Mouse (Mus musculus): ENCODE data around the gene Ccdc57. TPM values are rescaled to one million over a fixed set of nuclear protein-coding genes. Genes with fewer than 3 reads are reported as not detected.

The Ccdc57 gene
- polyA plus RNA-seq, 1 experiment from 2014 or later = 8.2 TPM

DNA sequence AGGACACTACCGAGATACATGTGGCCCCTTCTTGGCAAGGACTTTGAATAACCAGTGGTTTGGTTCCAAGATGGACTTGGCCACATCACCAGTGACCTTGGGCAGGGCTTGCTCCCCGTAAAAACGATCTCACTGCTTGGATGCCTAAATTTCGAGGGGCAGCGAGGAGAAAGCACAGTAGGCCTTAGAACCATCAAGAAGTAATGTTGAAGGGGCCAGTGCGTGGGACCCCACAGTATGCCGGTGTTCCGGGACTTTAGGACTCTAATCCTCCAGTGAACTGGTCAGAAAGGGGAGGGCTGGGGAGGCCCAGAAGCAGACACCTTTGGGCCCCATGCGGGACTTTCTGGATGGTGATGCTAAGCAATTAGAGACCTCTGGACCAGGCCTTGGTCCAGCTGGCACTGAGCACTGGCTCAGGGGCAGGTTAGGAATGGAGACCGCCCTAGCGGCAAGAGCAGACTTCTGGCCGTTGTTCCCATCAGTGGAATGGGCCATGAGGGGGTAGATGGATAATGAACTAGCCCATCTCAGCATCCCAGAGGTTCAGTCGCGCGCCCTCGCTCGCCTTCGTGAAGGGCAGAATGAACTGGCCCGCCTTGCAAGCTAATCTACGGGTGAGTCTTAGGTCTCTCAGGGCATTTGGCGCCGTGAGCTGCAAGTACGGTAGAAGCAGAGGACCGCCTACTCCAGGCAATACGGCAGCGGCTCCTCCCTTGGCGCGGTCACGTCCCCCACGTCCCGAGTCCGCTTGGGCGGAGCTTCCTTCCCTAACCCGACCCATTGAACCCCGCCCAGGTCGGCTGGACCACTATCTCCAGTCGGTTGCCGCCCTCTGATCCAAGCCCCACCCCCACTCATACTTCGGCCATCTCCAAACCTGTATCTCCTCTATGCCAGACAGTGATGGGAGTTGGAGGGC lies 17.9 kb upstream of the Ccdc57 start:
- peak; percentile 77 for ATAC-seq (replicated peaks)
- Histone ChIP-seq H3K4me1 (peaks cover 21% of the 10 kb centered on the region), H3K27ac (no peak overlapping the region), H3K27me3 (replicated peaks) (peaks cover 31% of the 10 kb centered on the region), H3K36me3 (replicated peaks) (no peaks in the 10 kb centered on the region), H3K4me2 (peak overlapping the region; percentile 68), H3K9ac (peak overlapping the region; percentile 37), H3K9me3 (no peaks in the 10 kb centered on the region), H3K4me3 (peak overlapping the region; percentile 44)
- WGBS = under 1% methylated on average over 39 of the region's 39 CpGs

DNA sequence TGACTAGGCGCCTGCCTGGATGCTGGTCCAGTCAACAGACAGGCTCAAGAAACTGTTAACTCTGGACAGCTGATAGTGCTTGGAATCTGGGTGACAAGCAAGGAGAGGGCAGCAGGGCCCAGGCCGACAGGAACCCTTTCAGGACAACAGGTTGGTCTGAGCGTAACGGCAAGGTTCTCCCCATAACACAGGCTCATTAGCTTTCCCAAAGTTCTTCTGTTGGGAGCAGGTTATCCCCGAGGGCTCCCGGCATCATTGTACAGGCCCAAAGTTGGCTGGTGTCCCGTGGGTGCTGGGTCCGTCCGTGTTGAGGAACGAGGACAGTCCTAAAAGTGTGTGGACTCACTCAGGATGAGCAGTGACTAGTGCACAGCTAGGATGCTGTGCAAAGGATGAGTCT lies 17.2 kb upstream of the Ccdc57 start:
- Histone ChIP-seq H3K4me2 (peak overlapping the region; percentile 68), H3K27me3 (replicated peaks) (peaks cover 31% of the 10 kb centered on the region), H3K36me3 (replicated peaks) (no peaks in the 10 kb centered on the region), H3K4me1 (peaks cover 21% of the 10 kb centered on the region), H3K9ac (no peak overlapping the region), H3K27ac (no peak overlapping the region), H3K9me3 (no peaks in the 10 kb centered on the region), H3K4me3 (peak overlapping the region; percentile 38; the same call in 1 of the 2 replicates)
- no peak for ATAC-seq (replicated peaks)
- WGBS = 15% methylated on average over 10 of the region's 10 CpGs

DNA sequence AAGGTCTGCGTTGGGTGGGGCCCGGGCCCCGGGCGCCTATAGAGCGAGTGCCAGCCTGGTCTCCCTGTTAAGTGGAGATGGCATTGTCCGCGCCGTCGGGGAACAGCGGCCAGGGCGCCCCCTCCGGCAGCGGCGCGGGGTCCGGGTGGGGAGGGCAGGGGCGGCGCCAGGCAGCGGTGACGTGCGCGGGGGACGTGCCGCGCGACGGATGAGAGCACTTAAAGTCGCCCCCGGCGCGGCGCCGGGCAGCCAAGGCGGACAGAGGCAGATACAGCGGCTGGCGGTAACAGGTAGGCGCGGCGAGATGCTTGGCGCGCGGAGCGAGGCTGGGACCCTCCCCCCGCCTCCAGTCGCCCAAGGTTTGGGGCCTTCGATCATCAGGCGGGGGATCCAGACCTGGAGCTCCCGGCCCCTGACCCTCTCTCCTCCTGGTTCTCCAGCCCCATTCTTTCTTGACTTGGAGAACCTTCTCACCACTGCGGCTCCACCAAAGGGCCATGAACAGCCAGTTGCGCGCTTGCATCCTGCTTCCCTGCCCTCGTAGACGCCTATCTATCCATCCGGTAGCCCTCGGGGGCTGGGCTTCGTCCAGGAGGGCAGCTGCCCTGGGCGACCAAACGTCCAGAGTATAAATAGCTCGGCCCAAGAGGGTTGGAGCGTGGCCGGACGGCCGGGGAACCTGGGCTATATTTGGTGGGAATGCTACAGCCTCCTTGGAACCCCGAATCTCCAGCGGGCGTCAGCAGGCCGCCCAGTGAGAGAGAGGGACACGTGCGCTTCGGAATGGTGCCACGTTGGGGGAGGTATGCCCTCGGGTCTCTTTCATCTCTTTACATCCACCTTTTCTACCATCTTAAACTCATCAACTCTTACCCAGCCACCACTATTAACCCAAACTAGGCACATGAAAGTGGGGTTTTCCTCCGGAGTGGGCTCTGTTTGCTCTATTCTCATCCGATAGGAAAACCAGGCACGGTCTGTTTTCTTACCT lies 16.5 kb upstream of the Ccdc57 start:
- peak overlapping the region; percentile 68 for H3K4me2 ChIP-seq
- ATAC-seq (replicated peaks) = no peak
- no peaks in the 10 kb centered on the region for H3K9me3 ChIP-seq
- no peak overlapping the region for H3K9ac ChIP-seq
- peak overlapping the region; percentile 38 for H3K4me3 ChIP-seq
- peaks cover 31% of the 10 kb centered on the region for H3K27me3 ChIP-seq (replicated peaks)
- peaks cover 21% of the 10 kb centered on the region for H3K4me1 ChIP-seq
- H3K36me3 ChIP-seq (replicated peaks) = no peaks in the 10 kb centered on the region
- no peak overlapping the region for H3K27ac ChIP-seq
- 1% methylated on average over 75 of the region's 75 CpGs for WGBS

GRCm38 (mm10) chr11:120948328-120948727 lies 15.7 kb upstream of the Ccdc57 start, which contains the start of gene Slc16a3:
Slc16a3 (plus strand) TSS chr11:120948480.
- Histone ChIP-seq H3K4me2 (peak within 1 kb of the TSS; percentile 68), H3K4me3 (peak within 1 kb of the TSS; percentile 38), H3K4me1 (peaks cover 21% of the 10 kb centered on the region), H3K36me3 (replicated peaks) (no peaks in the 10 kb centered on the region), H3K9ac (no peak within 1 kb of the TSS), H3K27me3 (replicated peaks) (peaks cover 31% of the 10 kb centered on the region), H3K9me3 (no peaks in the 10 kb centered on the region), H3K27ac (no peak within 1 kb of the TSS)
- no peak for ATAC-seq (replicated peaks)
- WGBS = 39% methylated on average over 12 of the region's 12 CpGs

DNA sequence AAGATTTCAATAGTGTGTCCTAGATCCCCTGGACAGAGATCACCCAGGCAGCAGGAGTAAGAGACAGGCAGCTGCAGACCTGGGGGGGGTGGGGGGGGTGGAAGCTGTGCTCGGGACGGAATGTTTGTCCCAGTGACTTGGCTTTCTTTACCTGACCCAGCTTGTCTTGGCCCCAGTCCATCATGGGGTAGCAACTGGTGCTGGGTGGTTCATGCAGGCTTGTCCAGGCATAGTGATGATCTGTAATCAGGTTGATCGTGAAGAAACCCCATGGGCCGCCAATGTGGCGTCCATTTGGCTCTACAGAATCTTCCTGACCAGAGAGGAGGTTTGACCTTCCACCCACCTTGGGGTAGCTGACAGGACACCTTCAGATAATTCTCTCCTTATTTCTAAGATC lies 13.3 kb upstream of the Ccdc57 start:
- WGBS = 94% methylated on average over 5 of the region's 5 CpGs
- H3K9ac ChIP-seq = no peak overlapping the region
- peaks cover 31% of the 10 kb centered on the region for H3K27me3 ChIP-seq (replicated peaks)
- no peak overlapping the region for H3K27ac ChIP-seq
- no peaks in the 10 kb centered on the region for H3K36me3 ChIP-seq (replicated peaks)
- H3K4me2 ChIP-seq = no peak overlapping the region
- no peak overlapping the region for H3K4me3 ChIP-seq
- no peak for ATAC-seq (replicated peaks)
- H3K4me1 ChIP-seq = peaks cover 15% of the 10 kb centered on the region
- no peaks in the 10 kb centered on the region for H3K9me3 ChIP-seq

DNA sequence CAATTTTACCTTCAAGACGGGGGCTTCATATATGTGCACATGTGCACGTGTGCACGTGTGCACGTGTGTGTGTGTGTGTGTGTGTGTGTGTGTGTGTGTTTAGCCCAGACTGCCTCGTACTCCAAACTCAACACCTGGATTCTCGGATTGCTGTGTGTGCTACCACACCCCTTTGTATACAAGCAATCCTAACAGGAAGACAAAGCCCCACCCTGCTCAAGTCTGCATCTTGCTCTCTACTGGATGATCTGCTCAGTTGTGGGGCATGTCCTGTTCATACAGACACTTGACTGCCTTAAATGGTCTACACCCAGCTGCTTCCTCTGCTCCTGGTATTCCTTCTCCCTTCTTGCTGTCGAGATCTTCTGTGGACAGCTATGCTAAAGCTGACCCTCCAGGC lies 12.6 kb upstream of the Ccdc57 start:
- no peak overlapping the region for H3K4me2 ChIP-seq
- no peak overlapping the region for H3K9ac ChIP-seq
- no peak overlapping the region for H3K4me3 ChIP-seq
- peaks cover 8% of the 10 kb centered on the region for H3K4me1 ChIP-seq
- peaks cover 27% of the 10 kb centered on the region for H3K27me3 ChIP-seq (replicated peaks)
- no peak for ATAC-seq (replicated peaks)
- H3K36me3 ChIP-seq (replicated peaks) = no peaks in the 10 kb centered on the region
- no peaks in the 10 kb centered on the region for H3K9me3 ChIP-seq
- H3K27ac ChIP-seq = no peak overlapping the region
- 88% methylated on average over 7 of the region's 7 CpGs for WGBS

- no peaks in the 10 kb centered on the region for H3K4me1 ChIP-seq
- 90% methylated on average over 6 of the region's 6 CpGs for WGBS
- no peaks in the 10 kb centered on the region for H3K36me3 ChIP-seq (replicated peaks)
- no peak overlapping the region for H3K4me2 ChIP-seq
- no peak overlapping the region for H3K27ac ChIP-seq
- no peaks in the 10 kb centered on the region for H3K9me3 ChIP-seq
- no peak for ATAC-seq (replicated peaks)
- no peak overlapping the region for H3K9ac ChIP-seq
- H3K27me3 ChIP-seq (replicated peaks) = no peaks in the 10 kb centered on the region
- H3K4me3 ChIP-seq = no peak overlapping the region
Observed at GRCm38 (mm10) chr11:120940959-120941358, 8.3 kb upstream of the Ccdc57 start.

DNA sequence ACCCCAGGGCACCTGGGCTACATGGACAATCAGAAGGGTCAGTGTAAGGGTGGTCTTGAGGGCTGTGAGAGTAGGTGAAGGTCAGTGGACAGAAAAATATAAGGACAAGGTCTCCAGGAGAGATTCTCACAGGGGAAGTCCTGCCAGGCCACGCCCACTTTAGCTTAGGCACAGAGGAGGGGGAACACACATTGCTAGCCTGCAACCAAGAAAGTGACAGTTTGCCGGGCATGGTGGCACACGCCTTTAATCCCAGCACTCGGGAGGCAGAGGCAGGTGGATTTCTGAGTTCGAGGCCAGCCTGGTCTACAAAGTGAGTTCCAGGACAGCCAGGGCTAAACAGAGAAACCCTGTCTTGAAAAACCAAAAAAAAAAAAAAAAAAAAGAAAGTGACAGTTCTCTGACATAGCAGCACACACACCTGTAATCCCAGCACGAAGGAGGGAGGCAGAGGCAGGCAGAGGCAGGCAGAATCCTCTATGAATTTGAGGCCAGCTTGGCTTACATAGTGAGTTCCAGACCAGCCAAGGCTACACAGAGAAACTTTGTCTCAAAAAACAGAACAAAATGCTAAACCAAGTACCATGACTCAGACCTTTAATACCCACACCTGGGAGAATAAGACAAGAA lies 7.2 kb upstream of the Ccdc57 start:
- H3K27me3 ChIP-seq (replicated peaks) = no peaks in the 10 kb centered on the region
- H3K4me3 ChIP-seq = no peak overlapping the region
- H3K9ac ChIP-seq = no peak overlapping the region
- no peak for ATAC-seq (replicated peaks)
- no peak overlapping the region for H3K4me2 ChIP-seq
- H3K27ac ChIP-seq = no peak overlapping the region
- no peaks in the 10 kb centered on the region for H3K4me1 ChIP-seq
- WGBS = 61% methylated on average over 6 of the region's 6 CpGs
- no peaks in the 10 kb centered on the region for H3K36me3 ChIP-seq (replicated peaks)
- no peaks in the 10 kb centered on the region for H3K9me3 ChIP-seq

DNA sequence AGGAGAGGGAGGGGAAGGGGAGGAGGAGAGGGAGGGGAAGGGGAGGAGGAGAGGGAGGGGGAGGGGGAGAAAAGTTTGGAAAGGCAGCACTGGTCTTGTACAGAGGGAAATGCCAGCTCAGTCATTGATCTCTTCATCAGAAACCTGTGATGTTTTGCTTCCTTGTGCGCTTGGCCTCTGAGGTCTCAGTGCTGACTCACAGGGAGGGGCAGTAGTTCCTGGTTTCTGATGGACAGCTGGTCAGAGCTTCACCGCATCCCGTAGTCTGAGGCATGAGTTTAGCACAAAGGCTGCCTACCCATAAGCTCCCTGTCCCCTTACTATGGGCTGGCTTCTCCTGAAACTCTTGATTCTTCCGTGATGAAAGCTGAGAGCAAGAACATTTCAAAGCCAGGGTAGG lies 6.1 kb upstream of the Ccdc57 start:
- H3K36me3 ChIP-seq (replicated peaks) = no peaks in the 10 kb centered on the region
- no peak overlapping the region for H3K9ac ChIP-seq
- no peaks in the 10 kb centered on the region for H3K9me3 ChIP-seq
- H3K4me2 ChIP-seq = no peak overlapping the region
- H3K27me3 ChIP-seq (replicated peaks) = no peaks in the 10 kb centered on the region
- no peak for ATAC-seq (replicated peaks)
- no peak overlapping the region for H3K27ac ChIP-seq
- no peaks in the 10 kb centered on the region for H3K4me1 ChIP-seq
- H3K4me3 ChIP-seq = no peak overlapping the region
- 53% methylated on average over 4 of the region's 4 CpGs for WGBS

DNA sequence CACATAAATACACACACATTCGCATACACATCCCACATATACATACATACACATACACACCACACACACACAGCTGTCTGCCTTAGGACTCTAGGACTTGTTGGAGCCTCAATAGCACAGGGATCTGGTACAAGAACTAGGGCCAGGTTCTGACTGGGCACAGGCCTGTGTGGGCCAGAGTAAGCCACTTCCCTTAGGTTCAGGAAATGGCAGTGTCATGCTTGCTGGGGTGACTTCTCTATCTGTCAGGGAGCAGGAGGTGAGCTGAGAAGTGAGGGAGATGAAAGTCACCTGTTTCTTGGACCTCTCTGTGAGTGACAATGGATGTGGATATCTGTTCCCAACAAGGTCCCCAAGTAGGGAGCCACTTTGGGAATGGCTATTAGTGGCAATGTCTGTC lies 5.3 kb upstream of the Ccdc57 start:
- no peak for ATAC-seq (replicated peaks)
- Histone ChIP-seq H3K9me3 (no peaks in the 10 kb centered on the region), H3K36me3 (replicated peaks) (no peaks in the 10 kb centered on the region), H3K4me3 (no peak overlapping the region), H3K27me3 (replicated peaks) (no peaks in the 10 kb centered on the region), H3K27ac (no peak overlapping the region), H3K4me1 (peaks cover 3% of the 10 kb centered on the region; the same call in 1 of the 2 replicates), H3K4me2 (no peak overlapping the region), H3K9ac (no peak overlapping the region)
- WGBS = 100% methylated on average over 1 of the region's 1 CpGs

- 0 out of 2 replicates have a peak overlapping the region, but pooled peaks have one; percentile 65 for H3K4me3 ChIP-seq
- H3K4me1 ChIP-seq = peaks cover 18% of the 10 kb centered on the region
- H3K9me3 ChIP-seq = no peaks in the 10 kb centered on the region
- no peak for ATAC-seq (replicated peaks)
- no peak overlapping the region for H3K9ac ChIP-seq
- H3K4me2 ChIP-seq = no peak overlapping the region
- 93% methylated on average over 4 of the region's 4 CpGs for WGBS
- no peak overlapping the region for H3K27ac ChIP-seq
- H3K27me3 ChIP-seq (replicated peaks) = no peaks in the 10 kb centered on the region
- H3K36me3 ChIP-seq (replicated peaks) = no peaks in the 10 kb centered on the region
Observed at GRCm38 (mm10) chr11:120931479-120931878, 1.2 kb downstream of the Ccdc57 start.

DNA sequence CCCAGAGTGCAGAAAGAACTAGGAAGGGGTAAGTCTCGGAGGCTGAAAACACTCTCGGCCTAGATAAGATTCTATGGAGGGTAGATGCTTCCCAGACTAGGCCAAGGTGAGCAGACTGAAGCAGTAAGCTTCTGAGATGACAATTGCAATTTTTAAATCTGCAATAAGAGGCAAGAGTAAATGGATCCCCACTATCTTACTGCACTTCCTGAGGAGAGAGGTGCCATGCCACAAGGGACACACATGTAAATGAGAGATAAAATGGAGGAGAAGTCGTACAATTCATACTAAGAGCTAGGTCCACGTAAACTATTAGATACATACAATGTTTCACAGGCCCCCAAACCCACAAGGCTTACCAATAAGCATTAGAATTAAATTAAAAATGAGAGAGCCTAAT lies 4.2 kb downstream of the Ccdc57 start:
- H3K9ac ChIP-seq = no peak overlapping the region
- H3K4me2 ChIP-seq = no peak overlapping the region
- H3K27me3 ChIP-seq (replicated peaks) = no peaks in the 10 kb centered on the region
- 95% methylated on average over 4 of the region's 4 CpGs for WGBS
- H3K4me3 ChIP-seq = no peak overlapping the region
- H3K36me3 ChIP-seq (replicated peaks) = no peaks in the 10 kb centered on the region
- no peak overlapping the region for H3K27ac ChIP-seq
- ATAC-seq (replicated peaks) = no peak
- peaks cover 18% of the 10 kb centered on the region for H3K4me1 ChIP-seq
- H3K9me3 ChIP-seq = no peaks in the 10 kb centered on the region
